Mouse (Mus musculus): ENCODE measurements around the gene Sh2d3c.
A peak's percentile ranks its signal among the peaks of the same experiment; 100 is the strongest.

The Sh2d3c gene

GRCm38 (mm10) chr2:32728463-32728862 is 7.6 kb downstream of the Sh2d3c start:
- peak; percentile 63 to 73 for DNase-seq

GRCm38 (mm10) chr2:32729547-32729946 is 8.7 kb downstream of the Sh2d3c start:
- DNase-seq = no peak

DNA sequence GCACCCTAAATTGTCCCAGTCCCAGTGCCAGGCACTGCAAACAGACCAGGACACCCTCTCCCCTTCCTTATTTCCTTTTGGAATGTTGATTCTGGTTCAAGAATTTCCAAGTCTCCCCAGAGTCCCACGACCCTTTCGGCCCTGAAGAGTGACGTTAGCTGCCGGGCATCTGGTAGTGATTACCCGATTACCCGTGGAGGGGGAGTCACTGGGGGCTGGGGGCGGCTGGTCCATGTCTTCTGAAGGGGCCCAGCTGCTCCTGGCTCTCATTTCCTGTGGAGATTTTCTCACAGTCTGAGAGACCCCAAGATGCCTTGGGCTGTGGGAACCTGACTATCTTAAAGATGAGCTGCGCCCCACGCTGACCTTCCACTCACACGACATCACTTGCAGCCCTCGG is 10.0 kb downstream of the Sh2d3c start:
- DNase-seq = no peak

DNA sequence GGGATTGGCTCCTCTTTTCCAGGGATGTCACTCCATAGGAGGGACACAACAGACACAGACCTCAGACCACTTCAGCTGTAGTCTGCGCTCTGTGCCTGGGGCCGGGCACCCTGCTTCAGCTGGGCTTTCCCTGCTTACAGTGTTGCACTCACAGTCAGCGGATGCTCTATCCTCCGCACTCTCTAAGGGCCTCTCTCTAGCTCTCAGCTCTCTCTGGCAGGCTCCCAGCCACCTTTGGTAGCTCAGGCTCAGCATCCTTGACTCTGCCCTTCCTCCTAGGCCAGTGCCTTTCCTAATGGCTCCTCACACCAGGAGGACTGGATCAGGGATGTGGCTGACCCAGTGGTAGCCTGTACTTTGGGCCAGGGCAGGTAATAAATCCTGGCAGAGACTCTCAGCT is 11.1 kb downstream of the Sh2d3c start:
- no peak for DNase-seq

DNA sequence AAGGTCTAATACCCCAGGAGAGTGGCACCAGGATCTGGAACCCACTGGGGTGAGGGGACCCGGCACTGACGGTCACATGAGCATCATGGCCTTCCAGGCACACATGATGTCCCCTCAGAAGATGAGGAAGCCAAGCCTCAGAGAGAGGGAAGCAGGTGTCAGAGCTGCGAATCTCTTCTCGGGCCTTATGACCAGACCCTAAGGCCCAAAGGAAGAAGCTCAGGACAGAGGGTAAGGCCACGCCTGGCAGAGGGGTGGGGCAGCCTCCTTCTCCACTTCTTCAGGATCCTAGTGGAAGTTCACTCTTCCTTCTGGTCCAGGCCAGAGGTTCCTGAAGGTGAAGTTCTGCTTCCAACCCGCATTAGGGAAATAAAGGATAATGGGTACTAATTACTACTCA is 11.8 kb downstream of the Sh2d3c start:
- no peak for DNase-seq

DNA sequence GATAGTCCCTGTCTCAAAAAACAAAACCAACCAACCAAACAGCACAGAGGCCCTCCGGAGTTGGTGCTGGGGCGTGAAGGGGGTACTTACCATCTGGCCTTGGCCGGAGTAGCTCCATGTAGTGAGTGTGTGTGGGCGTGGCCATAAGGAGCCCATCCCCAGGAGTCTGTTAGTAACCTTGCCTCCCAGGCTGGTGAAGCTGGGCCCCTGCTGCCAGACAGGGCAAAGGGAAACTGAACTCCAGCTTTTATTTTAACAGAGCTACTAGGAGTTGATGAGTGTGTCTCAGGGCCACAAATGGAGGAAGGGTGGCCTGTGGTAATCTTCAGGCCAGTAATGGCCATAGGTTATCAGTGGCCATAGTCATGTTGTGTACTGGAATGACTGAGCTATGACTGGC is 13.6 kb downstream of the Sh2d3c start:
- no peak for DNase-seq

GRCm38 (mm10) chr2:32734933-32735332 is 14.1 kb downstream of the Sh2d3c start:
- peak; percentile 67 to 69 for DNase-seq

GRCm38 (mm10) chr2:32736306-32736829 is 15.5 kb downstream of the Sh2d3c start:
- DNase-seq = no peak

GRCm38 (mm10) chr2:32737008-32737407 is 16.2 kb downstream of the Sh2d3c start:
- DNase-seq = no peak

DNA sequence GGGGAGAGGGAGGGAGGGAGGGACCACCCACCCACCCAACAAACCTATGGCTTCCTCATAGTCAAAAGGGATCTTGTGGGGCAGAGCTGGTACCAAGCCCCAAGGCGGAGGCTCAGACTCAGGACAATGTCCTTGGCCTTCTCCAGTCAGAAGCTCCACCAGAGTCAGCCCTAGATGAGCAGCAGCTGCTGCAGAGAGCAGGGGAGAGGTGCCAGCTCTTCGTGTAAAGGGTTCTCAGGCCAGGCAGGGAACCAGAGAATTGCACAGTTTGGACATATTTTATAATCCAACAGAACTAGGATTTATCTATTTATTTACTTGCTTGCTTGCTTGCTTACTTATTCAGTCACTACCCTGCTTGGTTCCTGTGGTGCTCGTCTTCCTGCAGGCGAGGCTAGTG is 18.5 kb downstream of the Sh2d3c start:
- DNase-seq = no peak

GRCm38 (mm10) chr2:32740916-32741272 is 20.0 kb downstream of the Sh2d3c start, which contains the start of gene 6330409D20Rik:
TSS of gene 6330409D20Rik (minus strand) at chr2:32741016.
- DNase-seq = no peak

GRCm38 (mm10) chr2:32741273-32742172 is 20.7 kb downstream of the Sh2d3c start:
- DNase-seq = no peak

DNA sequence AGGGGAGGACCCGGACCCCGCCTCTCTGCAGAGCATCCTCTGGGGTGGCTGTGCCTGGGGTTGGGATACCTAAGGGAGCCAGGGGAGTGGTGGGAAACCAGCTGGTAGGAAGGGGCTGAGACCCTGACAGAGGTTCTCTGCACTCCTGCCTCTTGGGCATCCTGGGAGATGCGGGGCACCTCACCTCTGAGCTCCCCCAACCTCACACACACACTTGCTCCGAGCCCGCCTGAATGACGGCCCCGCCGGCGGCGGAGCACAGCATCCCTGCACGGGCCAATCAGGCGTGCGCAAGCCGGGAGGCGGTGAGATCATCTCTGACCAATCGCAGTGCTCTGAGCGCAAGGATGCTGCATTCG is 21.3 kb downstream of the Sh2d3c start:
- DNase-seq = no peak

GRCm38 (mm10) chr2:32744272-32744982 is 23.6 kb downstream of the Sh2d3c start:
- DNase-seq = no peak

DNA sequence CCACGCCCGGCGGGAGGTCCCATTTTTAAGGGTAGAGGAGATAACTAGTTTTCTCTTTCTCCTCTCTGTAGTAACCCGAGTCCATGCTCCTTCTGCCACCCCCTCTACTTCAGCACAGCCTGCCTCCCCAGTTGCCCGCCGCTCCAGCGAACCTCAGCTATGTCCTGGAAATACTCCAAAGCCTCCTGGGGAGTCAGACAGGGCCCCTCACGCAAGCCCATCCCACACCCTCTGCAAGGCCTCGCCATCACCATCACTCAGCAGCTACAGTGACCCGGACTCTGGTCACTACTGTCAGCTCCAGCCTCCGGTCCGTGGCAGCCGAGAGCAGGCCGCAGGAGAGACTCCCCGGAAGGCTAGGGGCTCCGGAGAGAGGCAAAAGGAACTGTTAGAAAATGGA is 28.2 kb downstream of the Sh2d3c start:
- DNase-seq = no peak

GRCm38 (mm10) chr2:32750199-32750598 is 29.3 kb downstream of the Sh2d3c start:
- no peak for DNase-seq

DNA sequence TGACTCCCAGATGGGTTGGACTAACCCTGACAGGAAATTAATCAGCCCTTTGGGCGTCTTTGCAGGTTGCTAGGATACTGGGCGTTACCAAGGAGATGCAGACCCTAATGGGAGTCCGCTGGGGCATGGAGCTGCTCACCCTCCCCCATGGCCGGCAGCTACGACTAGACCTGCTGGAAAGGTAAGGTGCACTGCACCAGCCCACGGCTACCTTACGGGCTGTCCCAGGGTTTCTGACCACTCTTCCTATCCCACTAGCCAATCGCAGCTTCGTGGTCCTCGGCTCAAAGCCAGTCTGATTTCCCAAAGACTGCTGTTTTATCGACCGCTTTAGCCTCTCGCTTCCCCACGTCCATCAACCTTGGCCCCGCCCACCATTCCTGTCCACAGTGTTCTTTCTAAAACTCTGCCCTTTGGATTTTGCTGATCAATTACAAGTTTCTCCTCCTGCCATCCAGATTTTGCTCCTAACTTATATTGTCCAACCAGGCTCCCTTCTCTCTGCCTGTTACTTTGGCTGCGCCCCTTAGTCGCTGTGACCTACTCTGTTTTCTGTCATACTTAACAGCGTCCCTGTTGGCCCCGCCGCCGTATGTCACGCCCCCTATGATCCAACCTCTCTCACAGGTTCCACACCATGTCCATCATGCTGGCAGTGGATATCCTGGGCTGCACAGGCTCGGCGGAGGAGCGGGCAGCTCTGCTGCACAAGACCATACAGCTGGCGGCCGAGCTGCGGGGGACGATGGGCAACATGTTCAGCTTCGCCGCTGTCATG is 30.2 kb downstream of the Sh2d3c start:
- peak; percentile 86 to 88 for DNase-seq

- no peak for DNase-seq
Observed at GRCm38 (mm10) chr2:32751665-32752033, 30.8 kb downstream of the Sh2d3c start.

DNA sequence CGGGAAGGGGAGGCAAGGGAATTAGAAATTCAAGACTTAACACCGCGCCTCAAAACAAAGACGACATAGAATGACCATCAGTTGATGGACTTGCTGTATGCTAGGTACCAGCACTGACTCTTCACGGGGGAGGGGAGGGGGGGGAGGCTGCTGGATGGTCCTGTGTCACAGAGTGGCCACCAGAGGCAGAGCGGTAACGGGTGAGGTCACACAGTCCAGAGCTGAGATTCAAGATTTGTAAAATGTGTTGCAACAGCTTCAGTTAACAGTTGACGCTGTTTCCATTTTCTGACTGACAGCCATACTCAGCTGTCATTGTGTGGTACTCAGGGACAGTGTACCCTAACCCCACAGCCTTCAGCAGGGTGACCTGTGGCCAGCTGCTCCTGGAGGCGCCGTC is 31.3 kb downstream of the Sh2d3c start:
- DNase-seq = no peak

DNA sequence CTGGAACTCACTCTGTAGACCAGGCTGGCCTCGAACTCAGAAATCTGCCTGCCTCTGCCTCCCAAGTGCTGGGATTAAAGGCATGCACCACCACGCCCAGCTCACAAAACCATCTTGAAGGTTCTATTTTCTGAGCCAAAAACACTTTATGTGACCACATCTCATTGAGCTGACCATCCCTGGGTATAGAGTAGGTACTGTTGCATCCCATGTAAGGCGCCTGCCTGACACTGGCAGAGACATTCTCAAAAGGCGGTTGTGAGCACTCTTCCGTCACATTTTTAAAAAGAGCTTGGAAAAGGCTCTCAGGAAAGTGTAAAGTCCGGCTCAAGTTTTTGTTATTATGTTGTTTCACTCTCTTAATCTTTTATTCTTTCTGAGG is 35.8 kb downstream of the Sh2d3c start:
- no peak for DNase-seq

DNA sequence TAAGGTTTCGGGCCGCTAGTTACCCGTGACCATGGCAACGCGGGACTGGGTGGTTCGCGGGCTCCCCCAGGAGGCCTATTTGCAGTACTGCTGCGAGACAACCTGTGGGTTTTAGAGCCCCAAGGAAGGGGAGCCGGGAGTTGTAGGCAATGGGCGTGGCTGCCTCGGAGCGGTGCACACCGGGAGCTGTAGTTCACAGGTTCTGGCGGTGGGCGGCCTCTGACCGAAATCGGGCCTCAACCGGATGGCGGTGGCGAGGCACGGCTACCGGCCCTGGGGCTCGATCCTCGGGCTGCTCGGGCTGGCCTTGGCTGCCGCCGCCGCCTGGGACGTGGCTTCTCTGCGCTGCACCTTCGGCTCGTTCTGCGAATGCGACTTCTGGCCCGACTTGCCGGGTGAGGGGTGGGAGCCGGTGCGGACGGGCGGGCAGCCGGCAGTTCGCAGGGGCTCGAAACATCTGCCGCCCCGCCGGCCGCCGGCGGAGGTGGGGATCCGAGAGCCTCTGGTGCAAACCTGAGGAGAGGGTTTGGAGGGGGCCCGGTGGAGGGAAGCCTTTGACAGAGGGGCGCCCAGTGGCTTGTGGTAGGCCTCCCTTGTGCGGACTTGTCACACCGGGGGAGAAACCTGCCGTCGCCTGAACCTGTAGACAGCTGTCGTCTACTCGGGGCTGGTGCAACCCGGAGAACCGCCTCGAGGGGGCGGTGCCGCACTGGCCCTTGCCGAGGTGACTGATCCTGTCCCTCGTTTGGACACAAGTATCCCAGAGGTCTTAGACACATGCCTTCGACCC is 36.4 kb downstream of the Sh2d3c start, which contains the start of gene Tor2a:
TSS of gene Tor2a (plus strand) at position 179 of the 790 bp plus-strand sequence.
- DNase-seq = peak; percentile 97 to 98

GRCm38 (mm10) chr2:32758503-32758902 is 37.6 kb downstream of the Sh2d3c start:
- DNase-seq = peak; percentile 39 to 59

Data from kidney, adult 8-10 months (tissue).